Mouse (Mus musculus) embryonic facial prominence, embryonic 10.5 days (tissue): ENCODE measurements around the gene Ptpn4. TPM values are rescaled to one million over a fixed set of nuclear protein-coding genes. Genes with fewer than 3 reads are reported as not detected.

Experiments used
- DNase-seq: peaks from one replicate; pipeline ENCODE4 v3.0.0-alpha.2; 2017; ENCODE audit warnings: low spot score
- H3K27ac ChIP-seq: fragments of 300-500 bp; sonication (generic); replicated peaks from 2 replicates; pipeline ENCODE4 v1.5.1; 2016; ENCODE audit warnings: mild to moderate bottlenecking
- H3K27me3 ChIP-seq: fragments of 300-500 bp; sonication (generic); replicated peaks from 2 replicates; pipeline ENCODE4 v1.6.1; 2016; ENCODE audit warnings: low read depth, mild to moderate bottlenecking; ENCODE audit not compliant: poor library complexity, severe bottlenecking
- H3K36me3 ChIP-seq: fragments of 300-500 bp; sonication (generic); replicated peaks from 2 replicates; pipeline ENCODE4 v1.6.1; 2016; ENCODE audit warnings: mild to moderate bottlenecking, moderate library complexity
- H3K4me1 ChIP-seq: fragments of 300-500 bp; sonication (generic); 2 replicates; pipeline ENCODE4 v1.6.1; 2016
- H3K4me3 ChIP-seq: fragments of 300-500 bp; sonication (generic); 2 replicates; pipeline ENCODE4 v1.5.1; 2016; ENCODE audit warnings: mild to moderate bottlenecking, moderate library complexity
- H3K9me3 ChIP-seq: fragments of 300-500 bp; sonication (generic); 2 replicates; pipeline ENCODE4 v1.6.1; 2016; ENCODE audit warnings: mild to moderate bottlenecking
- WGBS: fragments of 180-500 bp; shearing (Covaris S2); methylation state at CpG from one replicate; pipeline ENCODE4 v1.1.7; 2016; 5-methylcytosine and 5-hydroxymethylcytosine counted together
- polyA plus RNA-seq: library from polyadenylated mRNA; unstranded; fragments of >200 nt; fragmentation: Nextera tagmentation; extraction: Ambion mirVana; gene quantifications from 2 replicates; pipeline ENCODE4 v1.2.1, GENCODE M21; 2016

Gene Ptpn4
- polyA plus RNA-seq, 1 experiment from 2014 or later: 5.4 TPM

GRCm38 (mm10) chr1:119666904-119667303, 170.5 kb downstream of the Ptpn4 start:
- WGBS: 94% methylated on average over 7 of the region's 7 CpGs
- no peaks in the 10 kb centered on the region for H3K9me3 ChIP-seq
- peaks cover 24% of the 10 kb centered on the region for H3K36me3 ChIP-seq
- H3K4me1 ChIP-seq: no peaks in the 10 kb centered on the region
- no peak for DNase-seq
- H3K27ac ChIP-seq: no peak overlapping the region
- H3K27me3 ChIP-seq: no peaks in the 10 kb centered on the region
- H3K4me3 ChIP-seq: no peak overlapping the region

- Histone ChIP-seq H3K4me3 (no peak overlapping the region), H3K9me3 (no peaks in the 10 kb centered on the region), H3K27ac (no peak overlapping the region), H3K27me3 (no peaks in the 10 kb centered on the region), H3K4me1 (no peaks in the 10 kb centered on the region), H3K36me3 (peaks cover 5% of the 10 kb centered on the region; the same call in 1 of the 2 replicates)
- DNase-seq: no peak
- WGBS: 94% methylated on average over 2 of the region's 2 CpGs
These were observed 183.1 kb downstream of the Ptpn4 start for GRCm38 (mm10) chr1:119654307-119654706.

- H3K27me3 ChIP-seq: no peaks in the 10 kb centered on the region
- no peak overlapping the region for H3K27ac ChIP-seq
- H3K4me1 ChIP-seq: no peaks in the 10 kb centered on the region
These were observed 187.0 kb downstream of the Ptpn4 start for GRCm38 (mm10) chr1:119650386-119650785.

GRCm38 (mm10) chr1:119649627-119650026, 187.8 kb downstream of the Ptpn4 start:
- DNase-seq: no peak
- H3K36me3 ChIP-seq: no peaks in the 10 kb centered on the region
- 63% methylated on average over 2 of the region's 2 CpGs for WGBS

More at GRCm38 (mm10) chr1:119650386-119650785, 187.0 kb downstream of the Ptpn4 start:
- H3K9me3 ChIP-seq: no peaks in the 10 kb centered on the region
- no peak overlapping the region for H3K4me3 ChIP-seq
- H3K36me3 ChIP-seq: no peaks in the 10 kb centered on the region
- DNase-seq: no peak
- 89% methylated on average over 5 of the region's 5 CpGs for WGBS

GRCm38 (mm10) chr1:119648205-119649111, 189.0 kb downstream of the Ptpn4 start, which contains the start of gene Epb41l5:
Epb41l5 (minus strand) TSS chr1:119649000.
- WGBS: under 1% methylated on average over 86 of the region's 86 CpGs
- DNase-seq: peak; percentile 91
- no peaks in the 10 kb centered on the region for H3K9me3 ChIP-seq
- no peaks in the 10 kb centered on the region for H3K4me1 ChIP-seq
- H3K36me3 ChIP-seq: no peaks in the 10 kb centered on the region
- H3K4me3 ChIP-seq: peak within 1 kb of the TSS; percentile 81
- peak within 1 kb of the TSS; percentile 91 for H3K27ac ChIP-seq
- no peaks in the 10 kb centered on the region for H3K27me3 ChIP-seq

More at GRCm38 (mm10) chr1:119649627-119650026, 187.8 kb downstream of the Ptpn4 start:
- Histone ChIP-seq H3K4me1 (no peaks in the 10 kb centered on the region), H3K9me3 (no peaks in the 10 kb centered on the region), H3K27me3 (no peaks in the 10 kb centered on the region), H3K4me3 (no peak overlapping the region), H3K27ac (no peak overlapping the region)

- WGBS: 77% methylated on average over 2 of the region's 2 CpGs
- H3K4me3 ChIP-seq: no peak overlapping the region
- DNase-seq: no peak
These were observed 191.1 kb downstream of the Ptpn4 start for GRCm38 (mm10) chr1:119646356-119646755.

GRCm38 (mm10) chr1:119642367-119642766, 195.0 kb downstream of the Ptpn4 start:
- 49% methylated on average over 12 of the region's 12 CpGs for WGBS
- Histone ChIP-seq H3K4me1 (peaks cover 5% of the 10 kb centered on the region), H3K27ac (no peak overlapping the region), H3K4me3 (no peak overlapping the region), H3K36me3 (no peaks in the 10 kb centered on the region), H3K27me3 (no peaks in the 10 kb centered on the region), H3K9me3 (no peaks in the 10 kb centered on the region)
- DNase-seq: peak; percentile 57

More at GRCm38 (mm10) chr1:119646356-119646755, 191.1 kb downstream of the Ptpn4 start:
- no peaks in the 10 kb centered on the region for H3K9me3 ChIP-seq
- no peaks in the 10 kb centered on the region for H3K36me3 ChIP-seq
- H3K27ac ChIP-seq: no peak overlapping the region
- H3K4me1 ChIP-seq: peaks cover 5% of the 10 kb centered on the region
- no peaks in the 10 kb centered on the region for H3K27me3 ChIP-seq

- Histone ChIP-seq H3K4me1 (peaks cover 5% of the 10 kb centered on the region), H3K4me3 (no peak overlapping the region), H3K9me3 (no peaks in the 10 kb centered on the region), H3K27ac (no peak overlapping the region), H3K36me3 (no peaks in the 10 kb centered on the region; the same call in 1 of the 2 replicates), H3K27me3 (no peaks in the 10 kb centered on the region)
- no peak for DNase-seq
These were observed 196.2 kb downstream of the Ptpn4 start for GRCm38 (mm10) chr1:119641090-119641812.

- H3K27me3 ChIP-seq: no peaks in the 10 kb centered on the region
- peaks cover 5% of the 10 kb centered on the region for H3K4me1 ChIP-seq
- WGBS: 85% methylated on average over 2 of the region's 2 CpGs
- DNase-seq: no peak
- H3K9me3 ChIP-seq: no peaks in the 10 kb centered on the region
- H3K36me3 ChIP-seq: no peaks in the 10 kb centered on the region; the same call in 1 of the 2 replicates
- H3K4me3 ChIP-seq: no peak overlapping the region
- no peak overlapping the region for H3K27ac ChIP-seq
These were observed 197.4 kb downstream of the Ptpn4 start for GRCm38 (mm10) chr1:119640006-119640405.

GRCm38 (mm10) chr1:119637188-119638023, 200.0 kb downstream of the Ptpn4 start:
- H3K9me3 ChIP-seq: no peaks in the 10 kb centered on the region
- no peaks in the 10 kb centered on the region for H3K27me3 ChIP-seq
- H3K4me1 ChIP-seq: peaks cover 2% of the 10 kb centered on the region; the same call in 1 of the 2 replicates
- 91% methylated on average over 6 of the region's 6 CpGs for WGBS
- peaks cover 9% of the 10 kb centered on the region; the same call in 1 of the 2 replicates for H3K36me3 ChIP-seq
- no peak for DNase-seq
- no peak overlapping the region for H3K27ac ChIP-seq
- no peak overlapping the region for H3K4me3 ChIP-seq

GRCm38 (mm10) chr1:119634746-119635145, 202.7 kb downstream of the Ptpn4 start:
- H3K27ac ChIP-seq: no peak overlapping the region
- no peaks in the 10 kb centered on the region for H3K4me1 ChIP-seq
- H3K9me3 ChIP-seq: no peaks in the 10 kb centered on the region
- 50% methylated on average over 3 of the region's 3 CpGs for WGBS
- no peaks in the 10 kb centered on the region for H3K27me3 ChIP-seq
- no peak overlapping the region for H3K4me3 ChIP-seq
- no peak for DNase-seq
- H3K36me3 ChIP-seq: peaks cover 15% of the 10 kb centered on the region; the same call in 1 of the 2 replicates

- Histone ChIP-seq H3K4me1 (no peaks in the 10 kb centered on the region), H3K4me3 (no peak overlapping the region), H3K9me3 (no peaks in the 10 kb centered on the region), H3K27me3 (no peaks in the 10 kb centered on the region), H3K36me3 (peaks cover 23% of the 10 kb centered on the region), H3K27ac (no peak overlapping the region)
- no peak for DNase-seq
- 81% methylated on average over 1 of the region's 1 CpGs for WGBS
These were observed 207.0 kb downstream of the Ptpn4 start for GRCm38 (mm10) chr1:119630428-119630827.
